Mouse (Mus musculus): ENCODE results near the gene Actn2. TPM values are rescaled to one million over a fixed set of nuclear protein-coding genes. Genes with fewer than 3 reads are reported as not detected.

The Actn2 gene
- polyA plus RNA-seq, 1 experiment from 2014 or later = 1.2 TPM

- no peak overlapping the region for H3K9ac ChIP-seq (replicated peaks)
- H3K4me3 ChIP-seq = no peak overlapping the region
- H3K36me3 ChIP-seq = peaks cover 40% of the 10 kb centered on the region
- no peak overlapping the region for H3K27ac ChIP-seq (replicated peaks)
- H3K27me3 ChIP-seq = no peaks in the 10 kb centered on the region
- H3K4me1 ChIP-seq = no peaks in the 10 kb centered on the region
- no peak overlapping the region for H3K4me2 ChIP-seq (replicated peaks)
- H3K9me3 ChIP-seq = no peaks in the 10 kb centered on the region
- ATAC-seq (ENCODE audit: low FRiP score, low read depth) = no peak
- 93% methylated on average over 8 of the region's 8 CpGs for WGBS
These were observed 91.2 kb downstream of the Actn2 start for GRCm38 (mm10) chr13:12249195-12249898.

GRCm38 (mm10) chr13:12245938-12246337 lies 94.6 kb downstream of the Actn2 start:
- ATAC-seq (ENCODE audit: low FRiP score, low read depth) = no peak
- no peak overlapping the region for H3K4me3 ChIP-seq
- H3K27me3 ChIP-seq = no peaks in the 10 kb centered on the region
- no peak overlapping the region for H3K27ac ChIP-seq (replicated peaks)
- WGBS = 98% methylated on average over 2 of the region's 2 CpGs
- H3K4me2 ChIP-seq (replicated peaks) = no peak overlapping the region
- H3K9ac ChIP-seq (replicated peaks) = no peak overlapping the region
- H3K4me1 ChIP-seq = no peaks in the 10 kb centered on the region
- no peaks in the 10 kb centered on the region for H3K9me3 ChIP-seq
- H3K36me3 ChIP-seq = peaks cover 66% of the 10 kb centered on the region

DNA sequence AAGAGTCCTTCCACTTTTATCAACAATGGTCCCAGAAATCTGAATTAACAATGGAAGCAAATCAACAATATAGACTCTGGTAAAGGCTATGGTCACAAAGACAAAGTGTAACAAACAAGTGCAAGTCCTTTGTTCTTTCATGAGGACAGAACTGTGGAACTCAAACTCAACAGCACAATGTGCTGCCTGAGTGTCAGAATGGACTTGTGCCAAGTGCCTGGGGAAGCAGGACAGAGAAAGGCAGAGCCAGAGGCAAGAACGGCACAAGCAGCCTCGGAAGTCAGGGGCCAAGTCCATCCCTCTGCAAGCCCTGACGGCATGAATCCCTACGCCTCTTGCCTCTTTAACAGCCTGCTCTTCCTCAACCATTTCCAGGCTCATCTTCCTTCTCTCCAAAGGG lies 96.6 kb downstream of the Actn2 start:
- H3K4me2 ChIP-seq (replicated peaks) = no peak overlapping the region
- no peak for ATAC-seq (ENCODE audit: low FRiP score, low read depth)
- WGBS = 85% methylated on average over 4 of the region's 4 CpGs
- H3K36me3 ChIP-seq = peaks cover 50% of the 10 kb centered on the region
- H3K27ac ChIP-seq (replicated peaks) = no peak overlapping the region
- H3K9me3 ChIP-seq = no peaks in the 10 kb centered on the region
- no peaks in the 10 kb centered on the region for H3K4me1 ChIP-seq
- no peak overlapping the region for H3K4me3 ChIP-seq
- no peaks in the 10 kb centered on the region for H3K27me3 ChIP-seq
- H3K9ac ChIP-seq (replicated peaks) = no peak overlapping the region

DNA sequence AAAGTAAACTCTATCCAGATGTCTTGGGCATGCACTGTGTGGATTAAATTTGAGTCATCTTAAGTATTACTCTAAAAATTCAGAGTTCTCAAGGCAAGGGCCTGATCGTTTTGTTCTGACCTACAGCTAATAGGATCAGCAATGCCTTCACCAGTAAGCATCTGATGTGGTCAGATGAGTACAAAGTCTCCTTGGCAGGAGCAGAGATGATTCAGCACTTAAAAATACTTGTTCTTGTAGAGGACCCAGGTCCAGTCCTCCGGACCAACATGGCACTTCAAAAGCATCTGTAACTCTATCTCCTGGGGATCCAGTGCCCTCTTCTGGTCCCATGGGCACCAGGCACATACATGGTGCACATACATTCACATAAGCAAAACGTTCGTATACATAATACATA lies 108.4 kb downstream of the Actn2 start:
- no peak overlapping the region for H3K4me3 ChIP-seq
- H3K9me3 ChIP-seq = no peaks in the 10 kb centered on the region
- no peak overlapping the region for H3K27ac ChIP-seq (replicated peaks)
- H3K27me3 ChIP-seq = no peaks in the 10 kb centered on the region
- no peak overlapping the region for H3K9ac ChIP-seq (replicated peaks)
- 92% methylated on average over 4 of the region's 4 CpGs for WGBS
- H3K4me2 ChIP-seq (replicated peaks) = no peak overlapping the region
- peaks cover 66% of the 10 kb centered on the region for H3K36me3 ChIP-seq
- no peak for ATAC-seq (ENCODE audit: low FRiP score, low read depth)
- no peaks in the 10 kb centered on the region for H3K4me1 ChIP-seq

DNA sequence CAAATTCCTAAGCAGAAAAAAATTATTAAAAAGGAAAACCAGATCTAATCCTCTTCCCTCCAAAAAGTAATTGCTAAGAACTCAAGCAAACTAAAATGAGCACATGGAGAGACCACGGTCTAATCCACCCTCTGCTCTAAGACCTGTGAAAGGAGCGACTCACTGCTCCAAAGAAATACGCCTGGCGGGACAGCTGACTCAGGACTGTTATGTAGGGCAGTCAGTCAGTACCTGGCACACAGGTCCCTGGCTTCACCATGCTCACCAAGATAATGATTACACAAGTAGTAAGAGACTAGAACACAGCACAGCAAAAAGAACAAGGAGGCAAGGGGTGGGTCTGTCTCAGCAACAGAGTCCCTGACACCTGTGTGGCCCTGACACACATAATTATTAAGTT lies 112.3 kb downstream of the Actn2 start:
- Histone ChIP-seq H3K27me3 (no peaks in the 10 kb centered on the region), H3K36me3 (peaks cover 71% of the 10 kb centered on the region), H3K4me1 (no peaks in the 10 kb centered on the region), H3K4me2 (replicated peaks) (no peak overlapping the region), H3K9me3 (no peaks in the 10 kb centered on the region), H3K9ac (replicated peaks) (no peak overlapping the region), H3K4me3 (no peak overlapping the region), H3K27ac (replicated peaks) (no peak overlapping the region)
- 85% methylated on average over 4 of the region's 4 CpGs for WGBS
- ATAC-seq (ENCODE audit: low FRiP score, low read depth) = no peak

GRCm38 (mm10) chr13:12227606-12228005 lies 113.0 kb downstream of the Actn2 start:
- H3K4me1 ChIP-seq = no peaks in the 10 kb centered on the region
- H3K27ac ChIP-seq (replicated peaks) = no peak overlapping the region
- H3K9ac ChIP-seq (replicated peaks) = no peak overlapping the region
- no peak overlapping the region for H3K4me3 ChIP-seq
- WGBS = 88% methylated on average over 5 of the region's 5 CpGs
- no peaks in the 10 kb centered on the region for H3K9me3 ChIP-seq
- H3K4me2 ChIP-seq (replicated peaks) = no peak overlapping the region
- H3K27me3 ChIP-seq = no peaks in the 10 kb centered on the region
- ATAC-seq (ENCODE audit: low FRiP score, low read depth) = no peak
- peaks cover 66% of the 10 kb centered on the region for H3K36me3 ChIP-seq

Other genes starting within 250 kb of the Actn2 start
- 0.70 and 0.94 TPM in 2 replicates for gene Ryr2, start 233.8 kb downstream of the Actn2 start, polyA plus RNA-seq (2016; fragmentation: Nextera tagmentation; extraction: Ambion mirVana)
- gene Mtr, start 82.6 kb downstream of the Actn2 start, polyA plus RNA-seq (2016; fragmentation: Nextera tagmentation; extraction: Ambion mirVana) = 10.2 and 11.3 TPM in 2 replicates
- 26.9 and 30.9 TPM in 2 replicates for gene Heatr1, start 54.3 kb upstream of the Actn2 start, polyA plus RNA-seq (2016; fragmentation: Nextera tagmentation; extraction: Ambion mirVana)
- 11.8 and 14.1 TPM in 2 replicates for gene Lgals8, start 124.2 kb upstream of the Actn2 start, polyA plus RNA-seq (2016; fragmentation: Nextera tagmentation; extraction: Ambion mirVana)
- gene Edaradd, start 179.7 kb upstream of the Actn2 start, polyA plus RNA-seq (2016; fragmentation: Nextera tagmentation; extraction: Ambion mirVana) = 1.4 and 2.8 TPM in 2 replicates
- 13.7 and 15.6 TPM in 2 replicates for gene Ero1lb, start 225.1 kb upstream of the Actn2 start, polyA plus RNA-seq (2016; fragmentation: Nextera tagmentation; extraction: Ambion mirVana)